Mouse (Mus musculus): ENCODE measurements around the gene A730049H05Rik. TPM values are rescaled to one million over a fixed set of nuclear protein-coding genes. Genes with fewer than 3 reads are reported as not detected.

The A730049H05Rik gene
- polyA plus RNA-seq, 1 experiment = 2.6 TPM

DNA sequence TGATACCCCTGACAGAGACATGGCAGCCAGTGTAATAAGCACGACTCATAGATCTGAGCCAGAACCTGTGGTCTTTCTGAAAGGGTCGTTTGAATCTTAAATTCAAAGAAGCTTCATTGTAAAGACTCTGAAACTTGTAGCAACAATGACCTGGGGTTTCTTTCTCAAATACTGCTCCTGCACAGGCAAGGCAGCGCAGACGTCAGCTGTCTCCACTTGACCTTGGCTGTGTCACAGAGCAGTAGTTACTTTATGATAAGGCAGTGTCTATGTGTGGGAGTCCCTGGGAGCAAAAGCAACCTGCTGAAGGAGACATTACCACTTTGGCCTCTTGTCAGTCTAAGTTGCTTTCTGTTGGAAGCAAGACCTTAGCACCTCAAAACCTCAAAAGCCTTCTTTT is 30.3 kb downstream of the A730049H05Rik start:
- DNase-seq = no peak
- no peak for TF ChIP-seq POLR2A (IDR thresholded peaks at IDR 0.05; ENCODE audit: low read depth, low read length)
- 69% methylated on average over 4 of the region's 4 CpGs for WGBS
- no peaks in the 10 kb centered on the region for H3K27me3 ChIP-seq (replicated peaks; ENCODE audit: control insufficient read depth, insufficient read depth, low read length)
- H3K4me1 ChIP-seq (ENCODE audit: control insufficient read depth, insufficient read depth, low read length) = no peaks in the 10 kb centered on the region
- H3K4me3 ChIP-seq (ENCODE audit: insufficient read depth, low read depth, low read length) = no peak overlapping the region
- no peak overlapping the region for H3K27ac ChIP-seq (ENCODE audit: insufficient read depth, low read depth, low read length)
- no peaks in the 10 kb centered on the region; the same call in 1 of the 2 replicates for H3K36me3 ChIP-seq (ENCODE audit: control insufficient read depth, insufficient read depth, low read length)

DNA sequence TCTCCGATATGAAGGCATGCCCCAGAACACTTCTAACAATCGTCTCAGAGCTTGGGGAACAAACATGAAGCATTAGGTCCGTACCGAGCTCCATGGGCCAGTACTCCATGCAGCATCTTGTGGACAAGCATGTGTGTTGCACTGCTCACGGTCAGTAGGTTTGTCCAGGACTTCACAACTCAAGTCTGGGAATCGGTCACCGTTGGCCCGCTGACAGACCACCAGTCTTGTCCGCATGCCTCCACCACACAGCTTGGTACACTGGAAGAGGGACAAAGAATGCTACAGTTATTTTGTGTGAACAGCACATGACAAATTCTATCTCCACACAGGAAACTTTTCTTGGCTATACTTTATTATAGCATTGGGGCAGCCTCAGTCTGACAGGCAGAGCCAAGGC is 32.9 kb downstream of the A730049H05Rik start:
- Histone ChIP-seq H3K4me3 (ENCODE audit: insufficient read depth, low read depth, low read length) (no peak overlapping the region), H3K27me3 (replicated peaks; ENCODE audit: control insufficient read depth, insufficient read depth, low read length) (no peaks in the 10 kb centered on the region), H3K4me1 (ENCODE audit: control insufficient read depth, insufficient read depth, low read length) (no peaks in the 10 kb centered on the region), H3K27ac (ENCODE audit: insufficient read depth, low read depth, low read length) (no peak overlapping the region), H3K36me3 (ENCODE audit: control insufficient read depth, insufficient read depth, low read length) (no peaks in the 10 kb centered on the region; the same call in none of the 2 replicates)
- WGBS = 91% methylated on average over 9 of the region's 9 CpGs
- TF ChIP-seq POLR2A (IDR thresholded peaks at IDR 0.05; ENCODE audit: low read depth, low read length) (no peak), CTCF (conservative IDR thresholded peaks at IDR 0.05; ENCODE audit: insufficient read depth, insufficient read length, low read depth, low read length) (no peak)
- no peak for DNase-seq

DNA sequence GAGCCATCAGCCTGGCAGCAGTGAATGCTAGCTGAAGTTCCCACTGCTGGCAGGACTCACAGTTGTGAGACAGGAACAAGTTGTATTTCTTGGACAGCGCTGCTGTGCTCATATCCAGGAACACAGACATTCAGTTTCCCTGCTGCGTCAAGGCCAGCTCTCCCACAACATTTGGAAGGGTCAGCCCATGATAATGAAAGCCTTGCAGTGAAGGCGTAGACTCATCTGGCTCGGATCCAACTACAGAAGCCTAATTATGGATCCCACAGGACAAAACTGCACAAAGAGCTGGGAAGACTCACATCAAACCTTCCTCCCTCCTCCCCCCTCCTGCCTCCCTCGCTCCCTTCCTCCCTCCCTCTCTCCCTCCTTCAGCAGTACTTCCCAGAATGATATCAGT is 34.0 kb downstream of the A730049H05Rik start:
- H3K4me3 ChIP-seq (ENCODE audit: insufficient read depth, low read depth, low read length) = no peak overlapping the region
- peak; percentile 79 for DNase-seq
- TF ChIP-seq POLR2A (IDR thresholded peaks at IDR 0.05; ENCODE audit: low read depth, low read length) (no peak), CTCF (conservative IDR thresholded peaks at IDR 0.05; ENCODE audit: insufficient read depth, insufficient read length, low read depth, low read length) (no peak)
- WGBS = 56% methylated on average over 5 of the region's 5 CpGs
- no peaks in the 10 kb centered on the region for H3K4me1 ChIP-seq (ENCODE audit: control insufficient read depth, insufficient read depth, low read length)
- H3K27me3 ChIP-seq (replicated peaks; ENCODE audit: control insufficient read depth, insufficient read depth, low read length) = no peaks in the 10 kb centered on the region
- H3K36me3 ChIP-seq (ENCODE audit: control insufficient read depth, insufficient read depth, low read length) = no peaks in the 10 kb centered on the region; the same call in none of the 2 replicates
- H3K27ac ChIP-seq (ENCODE audit: insufficient read depth, low read depth, low read length) = no peak overlapping the region

DNA sequence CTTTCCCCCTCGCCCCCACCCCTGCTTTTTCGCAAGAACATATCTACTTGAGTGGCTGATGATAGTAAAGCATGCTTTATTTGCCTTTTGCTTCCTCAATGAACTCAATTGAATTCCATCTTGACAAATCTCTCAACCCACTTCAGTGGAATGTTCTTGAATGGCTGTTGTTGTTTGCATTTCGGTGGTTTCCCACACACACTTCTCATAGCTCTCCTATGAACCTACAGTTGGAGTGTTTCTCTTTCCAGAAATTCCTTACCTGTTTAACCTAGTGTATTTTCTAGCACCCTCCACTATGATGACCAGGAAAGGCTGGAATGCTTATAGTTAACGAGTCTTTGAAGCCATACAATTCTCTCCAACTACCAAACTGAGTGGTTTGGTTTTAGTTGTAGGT is 38.6 kb downstream of the A730049H05Rik start:
- no peaks in the 10 kb centered on the region for H3K27me3 ChIP-seq (replicated peaks; ENCODE audit: control insufficient read depth, insufficient read depth, low read length)
- TF ChIP-seq POLR2A (IDR thresholded peaks at IDR 0.05; ENCODE audit: low read depth, low read length) = no peak
- TF ChIP-seq CTCF (conservative IDR thresholded peaks at IDR 0.05; ENCODE audit: insufficient read depth, insufficient read length, low read depth, low read length) = no peak
- no peak overlapping the region for H3K4me3 ChIP-seq (ENCODE audit: insufficient read depth, low read depth, low read length)
- no peaks in the 10 kb centered on the region; the same call in 1 of the 2 replicates for H3K36me3 ChIP-seq (ENCODE audit: control insufficient read depth, insufficient read depth, low read length)
- DNase-seq = no peak
- peaks cover 14% of the 10 kb centered on the region for H3K4me1 ChIP-seq (ENCODE audit: control insufficient read depth, insufficient read depth, low read length)
- H3K27ac ChIP-seq (ENCODE audit: insufficient read depth, low read depth, low read length) = no peak overlapping the region
- 89% methylated on average over 4 of the region's 4 CpGs for WGBS

DNA sequence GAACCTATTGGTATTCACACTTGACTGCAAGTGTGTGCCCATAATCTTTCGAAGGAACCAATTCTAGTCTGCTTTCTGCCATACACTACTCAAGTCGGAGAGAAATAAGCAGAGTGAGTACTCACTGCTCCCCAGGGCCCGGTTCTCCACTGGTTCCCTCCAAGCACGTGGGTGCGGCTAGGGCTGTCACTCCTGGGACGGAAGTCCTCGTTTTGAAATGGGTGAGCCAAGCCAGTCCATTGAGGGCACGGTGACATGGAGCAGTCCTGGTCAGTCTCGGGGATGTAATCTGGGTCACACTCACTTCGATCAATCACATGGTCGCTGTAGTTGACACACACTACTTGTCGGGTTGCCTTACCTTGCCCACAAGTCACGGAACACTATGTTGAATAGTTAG is 41.5 kb downstream of the A730049H05Rik start:
- Histone ChIP-seq H3K27me3 (replicated peaks; ENCODE audit: control insufficient read depth, insufficient read depth, low read length) (no peaks in the 10 kb centered on the region), H3K4me3 (ENCODE audit: insufficient read depth, low read depth, low read length) (no peak overlapping the region), H3K36me3 (ENCODE audit: control insufficient read depth, insufficient read depth, low read length) (no peaks in the 10 kb centered on the region; the same call in 1 of the 2 replicates), H3K4me1 (ENCODE audit: control insufficient read depth, insufficient read depth, low read length) (peaks cover 22% of the 10 kb centered on the region), H3K27ac (ENCODE audit: insufficient read depth, low read depth, low read length) (no peak overlapping the region)
- TF ChIP-seq POLR2A (IDR thresholded peaks at IDR 0.05; ENCODE audit: low read depth, low read length) (no peak), CTCF (conservative IDR thresholded peaks at IDR 0.05; ENCODE audit: insufficient read depth, insufficient read length, low read depth, low read length) (no peak)
- WGBS = 89% methylated on average over 13 of the region's 13 CpGs
- DNase-seq = no peak

DNA sequence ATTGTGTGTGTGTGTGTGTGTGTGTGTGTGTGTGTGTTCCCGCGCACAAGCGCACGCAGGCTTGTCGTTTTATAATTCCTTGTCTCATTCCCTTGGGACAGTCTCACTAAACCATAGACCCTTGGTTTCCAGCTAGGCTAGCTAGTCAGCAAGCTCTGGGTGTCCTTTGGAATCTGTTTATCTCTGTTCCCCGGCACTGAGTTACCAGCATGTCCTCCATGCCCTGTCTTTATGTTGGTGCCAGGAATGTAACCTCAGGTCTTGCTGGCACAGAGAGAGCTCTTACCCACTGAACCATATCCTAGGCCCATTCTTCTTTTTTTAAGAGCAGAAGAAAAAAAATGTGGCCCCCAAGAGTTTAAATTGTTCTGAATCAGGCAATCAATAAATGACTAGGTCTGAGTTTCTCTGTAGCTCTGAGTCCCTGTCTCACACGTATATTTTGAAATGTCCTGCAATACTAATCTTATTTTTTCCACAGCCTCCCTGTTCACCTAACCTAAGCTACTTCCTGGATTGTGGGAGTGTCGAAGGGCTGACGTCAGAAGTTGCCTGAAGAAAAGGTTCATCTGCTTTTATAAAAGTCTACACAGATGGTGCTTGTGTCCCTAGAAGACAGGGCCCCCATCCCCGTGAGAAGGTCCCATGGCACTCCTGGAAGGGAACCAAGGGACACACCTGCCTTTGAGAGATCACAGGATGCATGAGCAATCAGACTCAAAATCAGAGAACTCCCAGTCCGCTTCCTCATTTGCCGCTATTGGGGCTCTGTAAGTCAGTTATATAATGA is 42.6 kb downstream of the A730049H05Rik start:
- peak; percentile 81 for DNase-seq
- TF ChIP-seq POLR2A (IDR thresholded peaks at IDR 0.05; ENCODE audit: low read depth, low read length) (no peak), CTCF (conservative IDR thresholded peaks at IDR 0.05; ENCODE audit: insufficient read depth, insufficient read length, low read depth, low read length) (no peak)
- Histone ChIP-seq H3K4me1 (ENCODE audit: control insufficient read depth, insufficient read depth, low read length) (peaks cover 22% of the 10 kb centered on the region), H3K27me3 (replicated peaks; ENCODE audit: control insufficient read depth, insufficient read depth, low read length) (no peaks in the 10 kb centered on the region), H3K27ac (ENCODE audit: insufficient read depth, low read depth, low read length) (peak overlapping the region; percentile 49), H3K36me3 (ENCODE audit: control insufficient read depth, insufficient read depth, low read length) (no peaks in the 10 kb centered on the region; the same call in 1 of the 2 replicates), H3K4me3 (ENCODE audit: insufficient read depth, low read depth, low read length) (no peak overlapping the region)
- WGBS = 35% methylated on average over 12 of the region's 12 CpGs

DNA sequence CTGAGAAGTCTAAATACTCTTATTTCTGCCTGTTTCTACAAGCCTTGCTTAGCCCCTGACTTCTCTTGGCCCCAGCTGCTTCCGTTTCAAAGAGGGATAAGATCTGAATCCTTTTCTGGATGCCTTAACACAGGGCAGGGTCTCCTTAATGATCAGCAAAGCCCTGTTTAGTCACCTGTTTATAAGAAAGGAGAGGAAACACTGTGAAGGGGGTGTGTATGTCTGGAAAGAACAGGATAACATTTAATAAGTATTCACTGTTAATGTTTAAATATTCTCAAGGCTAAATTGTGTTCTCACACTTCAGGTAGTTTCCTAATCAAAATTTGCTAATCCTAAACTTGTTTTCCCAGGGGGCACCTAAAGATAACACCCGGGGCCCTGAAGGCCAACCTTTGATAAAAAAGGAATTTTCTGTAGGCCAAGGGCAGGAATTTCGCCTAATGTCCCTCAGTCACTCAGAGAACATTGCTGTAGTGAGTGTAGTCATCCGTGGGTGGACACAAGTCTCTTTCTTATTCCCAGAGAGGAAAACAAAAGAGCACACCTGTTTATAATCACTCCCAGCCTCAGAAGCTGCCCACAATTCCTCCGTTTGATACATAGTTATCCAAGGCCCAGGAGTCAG is 44.1 kb downstream of the A730049H05Rik start:
- peaks cover 22% of the 10 kb centered on the region for H3K4me1 ChIP-seq (ENCODE audit: control insufficient read depth, insufficient read depth, low read length)
- TF ChIP-seq POLR2A (IDR thresholded peaks at IDR 0.05; ENCODE audit: low read depth, low read length) (no peak), CTCF (conservative IDR thresholded peaks at IDR 0.05; ENCODE audit: insufficient read depth, insufficient read length, low read depth, low read length) (no peak)
- WGBS = 49% methylated on average over 5 of the region's 5 CpGs
- H3K27me3 ChIP-seq (replicated peaks; ENCODE audit: control insufficient read depth, insufficient read depth, low read length) = no peaks in the 10 kb centered on the region
- no peak overlapping the region for H3K4me3 ChIP-seq (ENCODE audit: insufficient read depth, low read depth, low read length)
- DNase-seq = peak; percentile 52
- peak overlapping the region; percentile 89 for H3K27ac ChIP-seq (ENCODE audit: insufficient read depth, low read depth, low read length)
- H3K36me3 ChIP-seq (ENCODE audit: control insufficient read depth, insufficient read depth, low read length) = no peaks in the 10 kb centered on the region

Data from kidney, adult 2 months (tissue).